Mouse (Mus musculus): Measurements from ENCODE around the gene Slc16a10. TPM values are rescaled to one million over a fixed set of nuclear protein-coding genes. Genes with fewer than 3 reads are reported as not detected.

Gene Slc16a10
- polyA plus RNA-seq, 1 experiment = 5.4 TPM

GRCm38 (mm10) chr10:40090504-40091428 is 51.3 kb downstream of the Slc16a10 start:
- H3K36me3 ChIP-seq (ENCODE audit: control insufficient read depth, insufficient read depth, low read length, poor library complexity, severe bottlenecking) = no peaks in the 10 kb centered on the region
- H3K9me3 ChIP-seq (replicated peaks; ENCODE audit: control insufficient read depth, insufficient read depth, low read length, poor library complexity, severe bottlenecking) = no peaks in the 10 kb centered on the region
- H3K27ac ChIP-seq (ENCODE audit: insufficient read depth, low read length) = no peak overlapping the region

GRCm38 (mm10) chr10:40084332-40085093 is 57.5 kb downstream of the Slc16a10 start:
- no peaks in the 10 kb centered on the region for H3K9me3 ChIP-seq (replicated peaks; ENCODE audit: control insufficient read depth, insufficient read depth, low read length, poor library complexity, severe bottlenecking)
- no peak for TF ChIP-seq EP300 (IDR thresholded peaks at IDR 0.05; ENCODE audit: insufficient read depth, low read depth, low read length)
- no peak for TF ChIP-seq POLR2A (IDR thresholded peaks at IDR 0.05; ENCODE audit: insufficient read depth, low read length)
- H3K36me3 ChIP-seq (ENCODE audit: control insufficient read depth, insufficient read depth, low read length, poor library complexity, severe bottlenecking) = no peaks in the 10 kb centered on the region

More at GRCm38 (mm10) chr10:40090504-40091428, 51.3 kb downstream of the Slc16a10 start:
- H3K9ac ChIP-seq (ENCODE audit: low read depth, poor library complexity, severe bottlenecking) = no peak overlapping the region
- H3K4me3 ChIP-seq (ENCODE audit: low read depth, low read length) = no peak overlapping the region
- H3K27me3 ChIP-seq (ENCODE audit: control insufficient read depth, insufficient read depth, low read length, poor library complexity, severe bottlenecking) = no peaks in the 10 kb centered on the region
- no peaks in the 10 kb centered on the region for H3K4me1 ChIP-seq (ENCODE audit: control insufficient read depth, insufficient read depth, low read length)
- TF ChIP-seq POLR2A (IDR thresholded peaks at IDR 0.05; ENCODE audit: insufficient read depth, low read length) (no peak), CTCF (IDR thresholded peaks at IDR 0.05; ENCODE audit: low read depth, low read length) (no peak), EP300 (IDR thresholded peaks at IDR 0.05; ENCODE audit: insufficient read depth, low read depth, low read length) (no peak)

GRCm38 (mm10) chr10:40083556-40083955 is 58.5 kb downstream of the Slc16a10 start:
- no peaks in the 10 kb centered on the region for H3K36me3 ChIP-seq (ENCODE audit: control insufficient read depth, insufficient read depth, low read length, poor library complexity, severe bottlenecking)
- H3K4me3 ChIP-seq (ENCODE audit: low read depth, low read length) = no peak overlapping the region
- no peak for TF ChIP-seq POLR2A (IDR thresholded peaks at IDR 0.05; ENCODE audit: insufficient read depth, low read length)
- no peak for TF ChIP-seq CTCF (IDR thresholded peaks at IDR 0.05; ENCODE audit: low read depth, low read length)
- TF ChIP-seq EP300 (IDR thresholded peaks at IDR 0.05; ENCODE audit: insufficient read depth, low read depth, low read length) = no peak
- H3K4me1 ChIP-seq (ENCODE audit: control insufficient read depth, insufficient read depth, low read length) = no peaks in the 10 kb centered on the region
- no peaks in the 10 kb centered on the region for H3K27me3 ChIP-seq (ENCODE audit: control insufficient read depth, insufficient read depth, low read length, poor library complexity, severe bottlenecking)
- H3K9ac ChIP-seq (ENCODE audit: low read depth, poor library complexity, severe bottlenecking) = no peak overlapping the region
- H3K9me3 ChIP-seq (replicated peaks; ENCODE audit: control insufficient read depth, insufficient read depth, low read length, poor library complexity, severe bottlenecking) = no peaks in the 10 kb centered on the region
- H3K27ac ChIP-seq (ENCODE audit: insufficient read depth, low read length) = no peak overlapping the region

More at GRCm38 (mm10) chr10:40084332-40085093, 57.5 kb downstream of the Slc16a10 start:
- no peak overlapping the region for H3K9ac ChIP-seq (ENCODE audit: low read depth, poor library complexity, severe bottlenecking)
- H3K27me3 ChIP-seq (ENCODE audit: control insufficient read depth, insufficient read depth, low read length, poor library complexity, severe bottlenecking) = no peaks in the 10 kb centered on the region
- H3K27ac ChIP-seq (ENCODE audit: insufficient read depth, low read length) = no peak overlapping the region
- H3K4me3 ChIP-seq (ENCODE audit: low read depth, low read length) = no peak overlapping the region
- no peaks in the 10 kb centered on the region for H3K4me1 ChIP-seq (ENCODE audit: control insufficient read depth, insufficient read depth, low read length)

- no peaks in the 10 kb centered on the region for H3K9me3 ChIP-seq (replicated peaks; ENCODE audit: control insufficient read depth, insufficient read depth, low read length, poor library complexity, severe bottlenecking)
- H3K27ac ChIP-seq (ENCODE audit: insufficient read depth, low read length) = no peak overlapping the region
- no peak overlapping the region for H3K4me3 ChIP-seq (ENCODE audit: low read depth, low read length)
- no peaks in the 10 kb centered on the region for H3K27me3 ChIP-seq (ENCODE audit: control insufficient read depth, insufficient read depth, low read length, poor library complexity, severe bottlenecking)
- no peaks in the 10 kb centered on the region for H3K4me1 ChIP-seq (ENCODE audit: control insufficient read depth, insufficient read depth, low read length)
- no peak for TF ChIP-seq CTCF (IDR thresholded peaks at IDR 0.05; ENCODE audit: low read depth, low read length)
- H3K9ac ChIP-seq (ENCODE audit: low read depth, poor library complexity, severe bottlenecking) = no peak overlapping the region
- no peaks in the 10 kb centered on the region for H3K36me3 ChIP-seq (ENCODE audit: control insufficient read depth, insufficient read depth, low read length, poor library complexity, severe bottlenecking)
Measured at GRCm38 (mm10) chr10:40082668-40083067, 59.4 kb downstream of the Slc16a10 start.

GRCm38 (mm10) chr10:40080533-40080932 is 61.5 kb downstream of the Slc16a10 start:
- H3K4me1 ChIP-seq (ENCODE audit: control insufficient read depth, insufficient read depth, low read length) = no peaks in the 10 kb centered on the region
- H3K27ac ChIP-seq (ENCODE audit: insufficient read depth, low read length) = no peak overlapping the region
- H3K9me3 ChIP-seq (replicated peaks; ENCODE audit: control insufficient read depth, insufficient read depth, low read length, poor library complexity, severe bottlenecking) = no peaks in the 10 kb centered on the region
- H3K4me3 ChIP-seq (ENCODE audit: low read depth, low read length) = no peak overlapping the region
- no peak overlapping the region for H3K9ac ChIP-seq (ENCODE audit: low read depth, poor library complexity, severe bottlenecking)
- TF ChIP-seq CTCF (IDR thresholded peaks at IDR 0.05; ENCODE audit: low read depth, low read length) = no peak
- no peak for TF ChIP-seq EP300 (IDR thresholded peaks at IDR 0.05; ENCODE audit: insufficient read depth, low read depth, low read length)
- no peak for TF ChIP-seq POLR2A (IDR thresholded peaks at IDR 0.05; ENCODE audit: insufficient read depth, low read length)
- H3K27me3 ChIP-seq (ENCODE audit: control insufficient read depth, insufficient read depth, low read length, poor library complexity, severe bottlenecking) = no peaks in the 10 kb centered on the region
- no peaks in the 10 kb centered on the region for H3K36me3 ChIP-seq (ENCODE audit: control insufficient read depth, insufficient read depth, low read length, poor library complexity, severe bottlenecking)

- Histone ChIP-seq H3K9me3 (replicated peaks; ENCODE audit: control insufficient read depth, insufficient read depth, low read length, poor library complexity, severe bottlenecking) (no peaks in the 10 kb centered on the region), H3K4me3 (ENCODE audit: low read depth, low read length) (no peak overlapping the region), H3K36me3 (ENCODE audit: control insufficient read depth, insufficient read depth, low read length, poor library complexity, severe bottlenecking) (no peaks in the 10 kb centered on the region), H3K9ac (ENCODE audit: low read depth, poor library complexity, severe bottlenecking) (no peak overlapping the region), H3K27ac (ENCODE audit: insufficient read depth, low read length) (no peak overlapping the region), H3K4me1 (ENCODE audit: control insufficient read depth, insufficient read depth, low read length) (no peaks in the 10 kb centered on the region), H3K27me3 (ENCODE audit: control insufficient read depth, insufficient read depth, low read length, poor library complexity, severe bottlenecking) (no peaks in the 10 kb centered on the region)
- TF ChIP-seq POLR2A (IDR thresholded peaks at IDR 0.05; ENCODE audit: insufficient read depth, low read length) (no peak), EP300 (IDR thresholded peaks at IDR 0.05; ENCODE audit: insufficient read depth, low read depth, low read length) (no peak), CTCF (IDR thresholded peaks at IDR 0.05; ENCODE audit: low read depth, low read length) (no peak)
Measured at GRCm38 (mm10) chr10:40079256-40079655, 62.8 kb downstream of the Slc16a10 start.

Data from ES-Bruce4 (cell line).